Mouse (Mus musculus) right cerebral cortex, adult 18-20 months (tissue): ENCODE data around the gene Mrpl19.

Experiments used
- DNase-seq: peaks from one replicate; pipeline ENCODE4 v3.0.0; 2022; ENCODE audit warnings: mixed read lengths

Mrpl19 gene

DNA sequence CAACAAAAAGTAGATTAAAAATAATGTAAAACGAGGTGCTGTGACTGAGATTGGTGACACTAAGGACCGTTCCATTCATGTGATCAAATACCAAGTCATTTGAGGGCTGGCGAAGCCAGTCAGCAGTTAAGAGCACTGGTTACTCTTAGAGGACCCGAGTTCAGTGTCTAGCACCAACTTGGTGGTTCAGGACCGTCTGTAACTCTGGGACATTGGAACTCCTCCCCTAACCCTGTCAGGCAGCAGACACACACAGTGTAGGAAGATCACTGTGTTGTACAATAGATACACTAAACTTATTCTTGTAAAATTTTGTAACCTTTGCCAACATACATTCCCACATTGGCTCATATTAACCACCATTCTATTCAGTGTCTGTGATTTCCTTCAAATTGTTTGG is 41.5 kb downstream of the Mrpl19 start:
- no peak for DNase-seq

DNA sequence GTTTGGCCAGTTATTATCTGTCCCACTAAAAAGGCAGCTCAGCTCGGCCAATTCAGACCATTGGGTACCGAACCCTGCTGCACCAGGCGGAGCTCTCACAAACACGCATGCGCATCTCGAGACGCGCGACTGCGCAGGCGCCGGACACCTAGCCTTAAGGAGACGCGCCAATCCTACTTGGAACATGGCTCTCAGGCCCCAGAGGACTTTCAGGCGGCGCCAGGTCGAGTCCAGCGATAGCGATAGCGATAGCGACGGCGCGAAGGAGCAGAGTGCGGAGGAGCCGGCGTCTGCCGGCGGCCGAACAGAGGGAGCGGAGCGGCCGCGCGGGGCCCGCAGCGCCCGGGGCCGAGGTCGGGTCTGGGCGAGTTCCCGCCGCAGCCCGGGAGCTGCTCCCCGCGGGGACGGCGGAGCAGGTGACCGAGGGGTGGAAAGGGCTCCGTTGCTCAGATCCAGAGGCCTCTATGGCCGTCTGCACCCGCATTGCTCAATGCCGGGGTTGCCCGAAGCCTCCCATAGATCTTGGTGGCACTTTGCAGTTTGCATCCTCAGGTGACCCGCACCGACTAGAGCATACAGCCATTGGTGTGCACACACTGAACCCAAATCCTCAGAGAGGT is 42.1 kb downstream of the Mrpl19 start, which contains the start of gene Gcfc2:
Gene Gcfc2 (plus strand): TSS at position 147 of the 620 bp plus-strand sequence.
- DNase-seq: peak; percentile 95

DNA sequence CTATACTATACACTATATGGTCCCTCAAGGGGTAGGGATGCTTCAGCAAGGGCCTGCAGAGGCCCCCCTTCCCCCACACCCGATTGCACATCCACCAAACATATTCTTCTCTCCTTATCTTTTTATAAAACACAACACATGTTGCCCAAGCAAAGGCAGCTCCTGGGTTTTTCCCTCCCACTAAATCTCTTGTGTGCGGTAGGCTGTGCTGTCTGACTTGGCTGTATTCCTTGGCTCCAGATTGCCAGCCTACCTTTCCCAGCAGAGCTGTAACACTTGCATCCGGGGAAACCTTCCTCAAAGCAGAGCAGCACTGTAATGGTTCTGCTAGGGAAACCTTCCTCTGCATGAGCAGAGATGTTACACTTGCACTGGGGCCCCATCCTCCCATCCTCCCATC is 53.6 kb downstream of the Mrpl19 start:
- peak; percentile 79 for DNase-seq

DNA sequence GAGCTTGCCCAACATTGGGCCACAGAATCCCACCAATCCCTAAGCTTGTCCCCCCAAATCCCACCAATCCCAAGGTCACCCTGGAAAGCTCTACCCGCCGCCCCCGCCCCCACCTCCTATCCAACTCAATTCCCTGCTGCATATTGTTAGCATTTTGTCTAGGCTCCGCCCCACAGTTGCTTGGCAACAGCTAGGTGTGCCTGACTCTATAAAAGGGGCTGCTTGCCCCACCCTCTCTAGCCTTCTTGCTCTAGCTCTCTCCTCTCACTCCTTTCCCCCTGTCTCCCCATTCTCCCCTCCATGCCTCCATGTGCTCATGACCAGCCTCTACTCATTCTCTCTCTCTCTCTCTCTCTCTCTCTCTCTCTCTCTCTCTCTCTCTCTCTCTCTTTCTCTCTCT is 54.0 kb downstream of the Mrpl19 start:
- DNase-seq: no peak

DNA sequence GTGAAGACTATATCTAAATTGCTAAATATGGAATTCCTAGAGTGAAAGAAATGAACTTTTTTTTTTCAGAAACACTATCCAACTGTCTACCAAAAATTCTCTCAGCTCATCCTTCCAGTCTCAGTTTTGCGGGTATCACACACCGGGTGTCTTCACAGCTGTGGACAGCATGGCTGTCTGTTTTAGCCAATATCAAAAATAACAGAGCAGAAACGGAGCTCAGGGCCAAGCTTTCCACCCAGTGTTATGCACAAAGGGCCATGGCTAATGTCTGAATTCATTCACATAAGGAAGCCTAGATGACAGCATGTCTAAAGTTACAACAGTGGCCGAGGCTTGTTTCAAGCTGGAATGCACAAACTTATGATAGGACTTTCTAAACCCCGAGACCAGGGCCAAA is 54.5 kb downstream of the Mrpl19 start:
- no peak for DNase-seq

DNA sequence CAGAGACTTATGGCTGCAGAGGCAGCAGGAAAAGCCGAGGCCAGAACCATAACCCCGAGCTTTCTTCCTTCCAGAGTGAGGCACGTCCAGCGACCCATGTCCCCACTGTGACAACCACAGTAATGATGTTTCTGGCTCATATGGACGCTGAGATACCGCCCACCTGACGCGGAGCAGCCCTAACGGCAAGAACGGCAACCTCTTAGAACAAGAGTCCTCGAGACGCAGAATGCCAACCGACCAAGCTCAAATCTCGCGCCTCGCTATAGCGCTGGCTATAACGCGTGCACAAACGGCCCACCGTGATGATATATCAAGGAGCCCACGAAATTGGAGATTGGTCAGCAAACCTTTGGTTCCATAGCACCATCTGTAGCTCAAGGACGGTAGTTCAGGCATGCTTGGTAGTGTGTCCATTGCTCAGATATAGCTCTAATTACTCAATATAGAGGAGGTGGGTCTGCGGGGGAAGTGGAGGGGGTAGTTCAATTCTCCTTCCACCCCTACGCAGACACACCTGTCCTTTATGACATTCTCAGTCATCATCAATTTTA is 55.4 kb downstream of the Mrpl19 start:
- DNase-seq: no peak
